Mouse (Mus musculus) stomach, postnatal 0 days (tissue): ENCODE data around the gene Cenpp.

Source experiments
- CTCF ChIP-seq: IDR thresholded peaks from 2 replicates; pipeline ENCODE4 v1.5.1; 2016; ENCODE audit warnings: antibody characterized with exemption, low read depth, mild to moderate bottlenecking, moderate library complexity
- EP300 ChIP-seq: optimal IDR thresholded peaks from 2 replicates; pipeline ENCODE3; 2016; ENCODE audit warnings: antibody characterized with exemption

- TF ChIP-seq CTCF: no peak
- no peak for TF ChIP-seq EP300
Observed at GRCm38 (mm10) chr13:49581541-49582530, 70.7 kb downstream of the Cenpp start, which contains the start of gene Omd.
